Mouse (Mus musculus): ENCODE data around the gene Vipas39. TPM values are rescaled to one million over a fixed set of nuclear protein-coding genes. Genes with fewer than 3 reads are reported as not detected.

Gene Vipas39
- total RNA-seq, 4 experiments from 2014 or later = 6.4 to 8.4 (median 7.5) TPM

DNA sequence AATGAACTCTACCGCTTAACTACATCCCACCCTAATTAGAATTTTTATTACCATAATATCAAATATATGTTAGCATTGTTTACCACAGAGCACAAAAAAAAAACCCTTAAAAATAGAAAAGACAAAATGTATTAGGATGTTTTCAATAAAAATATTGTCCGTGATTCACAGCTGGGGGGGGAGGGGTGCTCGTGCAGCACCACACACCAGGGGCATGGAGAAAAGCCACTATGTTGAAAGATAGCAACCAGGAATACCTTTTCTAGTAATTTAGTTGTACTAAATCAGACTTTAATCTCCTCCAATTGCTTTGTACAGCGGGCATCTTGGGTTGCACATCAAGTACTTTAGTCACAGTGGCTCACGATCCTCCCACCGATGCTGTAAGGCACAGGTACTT lies 67.3 kb downstream of the Vipas39 start:
- DNase-seq (ENCODE audit: low spot score in 2 of 2) = no peak

DNA sequence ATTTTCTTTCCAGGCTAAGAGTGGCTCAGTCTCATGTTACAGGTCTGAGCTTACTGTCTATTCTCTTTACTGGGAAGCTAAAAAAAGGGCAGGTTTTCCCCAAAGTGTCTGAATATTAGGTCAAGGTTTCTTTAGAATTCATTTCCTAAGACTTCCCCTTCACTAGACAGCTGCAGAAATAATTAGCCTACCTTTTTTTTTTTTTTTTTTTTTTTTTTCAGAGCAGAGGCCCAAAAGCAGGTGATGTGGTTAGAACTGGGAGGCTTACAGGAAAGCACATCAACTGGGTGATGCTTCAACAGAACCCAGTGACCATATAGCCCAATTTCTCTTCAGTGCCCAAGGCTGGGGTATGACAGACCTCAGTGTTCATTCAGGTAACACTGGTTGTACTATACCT lies 69.7 kb downstream of the Vipas39 start:
- no peak for DNase-seq (ENCODE audit: low spot score in 2 of 2)

DNA sequence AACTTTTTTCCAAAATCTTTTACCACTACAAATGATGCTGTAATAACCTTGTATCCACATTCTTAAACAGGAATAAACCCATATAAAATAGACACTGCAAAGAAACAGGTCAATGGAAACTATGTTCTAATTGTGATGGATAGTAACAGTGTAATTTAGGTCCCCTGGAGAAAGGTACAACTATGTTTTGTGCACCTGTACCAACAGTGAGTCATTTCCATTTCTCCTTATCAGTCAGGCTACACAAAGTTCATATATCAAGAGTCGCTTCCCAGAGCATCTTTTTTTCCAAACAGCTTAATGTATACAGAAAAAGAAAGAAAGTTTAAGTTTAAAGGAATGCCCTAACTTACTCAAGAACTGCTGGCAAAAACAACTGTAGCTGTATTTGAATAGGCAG lies 71.0 kb downstream of the Vipas39 start:
- DNase-seq (ENCODE audit: low spot score in 2 of 2) = no peak

DNA sequence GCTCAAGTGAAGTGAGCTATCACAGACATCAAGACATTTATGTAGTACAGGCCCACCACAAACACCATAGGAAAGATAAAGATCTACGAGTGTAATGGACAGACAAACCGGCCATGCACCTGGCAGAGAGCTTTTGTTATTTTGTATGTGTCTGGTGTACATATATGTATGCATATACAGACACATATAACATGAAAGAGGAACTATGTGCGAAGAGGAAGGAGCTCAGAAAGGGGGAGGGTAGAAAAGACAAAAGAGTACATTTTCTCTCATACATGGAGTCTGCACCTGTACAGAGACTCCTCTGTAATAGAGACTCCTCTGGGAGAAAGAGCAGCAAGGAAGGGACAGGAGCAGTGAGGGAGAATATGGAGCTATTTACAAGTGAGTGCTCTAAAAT lies 73.0 kb downstream of the Vipas39 start:
- no peak for DNase-seq (ENCODE audit: low spot score in 2 of 2)

Small RNA genes lying within 50 kb of the gene (microRNA-seq; reads per million reads assigned to microRNA genes)
- gene Gm47293 = not detected

Other genes with a start within 250 kb of the Vipas39 start
- under 1 TPM in 1 of 4 experiments, not detected in 3; 0.10 TPM for gene Tmem63c, start 244.9 kb downstream of the Vipas39 start, total RNA-seq (2022)
- gene Ngb, start 163.7 kb downstream of the Vipas39 start, total RNA-seq (2022) = not detected
- 10 to 100 TPM; 32.8 to 41.0 (median 38.3) TPM for gene Gstz1, start 119.1 kb downstream of the Vipas39 start, total RNA-seq (2022)
- gene Pomt2, start 118.3 kb downstream of the Vipas39 start, total RNA-seq (2022) = 1 to 10 TPM; 4.2 to 7.0 (median 4.9) TPM
- gene Samd15, start 66.5 kb downstream of the Vipas39 start, total RNA-seq (2022) = not detected
- 1 to 10 TPM in 3 of 4 experiments, under 1 TPM in 1; 0.94 to 1.6 (median 1.5) TPM for gene Tmed8, start 65.8 kb downstream of the Vipas39 start, total RNA-seq (2022)
- gene Noxred1, start 27.5 kb downstream of the Vipas39 start, total RNA-seq (2022) = under 1 TPM; 0.29 to 0.56 (median 0.38) TPM
- 100 to 1,000 TPM; 106 to 131 (median 116) TPM for gene Ahsa1, start 223 bp upstream of the Vipas39 start, total RNA-seq (2022)
- not detected for gene Ism2, start 33.4 kb upstream of the Vipas39 start, total RNA-seq (2022)
- 1 to 10 TPM; 4.7 to 5.6 (median 5.3) TPM for gene Sptlc2, start 122.1 kb upstream of the Vipas39 start, total RNA-seq (2022)
- 100 to 1,000 TPM; 143 to 183 (median 163) TPM for gene Slirp, start 177.6 kb upstream of the Vipas39 start, total RNA-seq (2022)
- gene Alkbh1, start 177.8 kb upstream of the Vipas39 start, total RNA-seq (2022) = 1 to 10 TPM; 4.2 to 6.2 (median 5.3) TPM
- 10 to 100 TPM; 46.5 to 56.6 (median 52.5) TPM for gene Snw1, start 206.0 kb upstream of the Vipas39 start, total RNA-seq (2022)
- not detected for gene Gm5788, start 228.5 kb upstream of the Vipas39 start, total RNA-seq (2022)
- gene Gm8300, start 248.1 kb upstream of the Vipas39 start, total RNA-seq (2022) = not detected